In the genomic region with DNA sequence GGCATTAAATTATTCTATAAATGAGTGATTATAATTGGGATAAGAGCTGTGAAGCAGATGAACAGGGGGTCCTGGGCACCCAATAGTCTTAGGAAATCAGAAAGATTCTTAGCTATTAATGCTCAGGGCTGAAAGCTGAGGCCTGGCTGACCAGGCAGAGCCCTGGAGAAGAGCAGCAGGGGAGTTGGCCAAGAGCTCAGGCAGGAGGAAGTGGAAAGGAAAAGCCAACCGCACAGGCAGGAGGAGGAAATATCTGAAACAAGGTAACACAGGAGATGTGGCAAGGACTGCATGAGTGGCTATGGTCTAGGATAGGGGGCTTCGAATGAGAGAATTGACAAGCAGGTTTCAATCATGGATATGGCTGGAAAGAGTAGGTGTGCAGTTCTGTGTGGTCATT, we compare ENCODE assay signal across 11 mouse cellular contexts.
"Had no signal": no experiment of that assay in that cellular context is flagged by ENCODE, and none has a peak within 500 bp of the region (broad histone marks: within the 10 kb centered on the region; RNA-seq: fewer than 3 reads in every experiment).

No protein-coding gene starts in this region.

- ATAC-seq: liver, postnatal 0 days; lung, postnatal 0 days; midbrain, embryonic 13.5 days; midbrain, embryonic 15.5 days had no signal

- DNase-seq: liver, postnatal 0 days; lung, adult 2 months; lung, postnatal 14 days; lung, postnatal 36 days; right cerebral cortex, postnatal 14 days; thymus, adult 2 months; thymus, postnatal 25 days; thymus, postnatal 4 days had no signal
